ENCODE assay signal across 20 mouse cellular contexts in the genomic region with DNA sequence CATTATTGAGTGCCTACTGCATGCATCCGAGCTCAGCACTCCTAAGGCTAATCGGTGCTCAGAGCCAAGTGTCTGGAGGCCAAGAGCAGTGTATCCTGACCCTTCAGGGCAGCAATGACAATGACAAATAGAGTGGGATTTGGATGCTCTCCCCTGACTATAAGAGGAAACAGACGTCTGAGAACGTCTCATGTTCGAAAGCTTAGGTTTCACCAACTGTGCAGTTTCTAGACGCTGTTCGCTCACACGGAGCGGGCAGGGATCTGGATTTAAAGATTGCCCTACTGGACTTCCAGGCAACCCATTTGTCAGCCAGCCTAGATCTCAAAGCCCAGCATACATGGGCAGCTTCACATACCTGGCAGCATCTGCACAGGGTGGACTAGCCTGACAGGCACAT. TPM values are rescaled to one million over a fixed set of nuclear protein-coding genes. Genes with fewer than 3 reads are reported as not detected.
DNase-seq lines count a peak whose midpoint lies in the region; ATAC-seq lines count a peak whose summit lies in the region.
"Had no signal": no experiment of that assay in that cellular context is flagged by ENCODE, and none has a peak within 500 bp of the region (broad histone marks: within the 10 kb centered on the region; RNA-seq: fewer than 3 reads in every experiment).

No protein-coding gene starts in this region.

- peak overlapping the region; percentile 84 for H3K27ac ChIP-seq in heart, embryonic 10.5 days
- H3K27ac ChIP-seq in kidney, embryonic 16.5 days (ENCODE audit: low read length): 0 out of 2 replicates have a peak overlapping the region, but pooled peaks have one; percentile 92
- H3K27ac ChIP-seq in brown adipose tissue, adult 24 weeks (replicated peaks; ENCODE audit: low read depth, low read length): peak overlapping the region; percentile 85; the same call in 1 of the 2 replicates
- peak overlapping the region; percentile 98 for H3K27ac ChIP-seq in limb, embryonic 13.5 days
- H3K27ac ChIP-seq: hindbrain, embryonic 14.5 days; liver, embryonic 13.5 days had no signal

- no peak overlapping the region for H3K4me3 ChIP-seq in heart, embryonic 10.5 days
- no peak overlapping the region for H3K4me3 ChIP-seq in kidney, embryonic 16.5 days (ENCODE audit: low read length)
- H3K4me3 ChIP-seq in brown adipose tissue, adult 24 weeks (ENCODE audit: insufficient read depth, low read depth, low read length): no peak overlapping the region
- H3K4me3 ChIP-seq in limb, embryonic 13.5 days: no peak overlapping the region
- H3K4me3 ChIP-seq: liver, embryonic 13.5 days had no signal

- H3K27me3 ChIP-seq in heart, embryonic 10.5 days (ENCODE audit: insufficient read depth, poor library complexity, severe bottlenecking): no peaks in the 10 kb centered on the region
- H3K27me3 ChIP-seq in kidney, embryonic 16.5 days (ENCODE audit: insufficient read depth, low read length): no peaks in the 10 kb centered on the region
- H3K27me3 ChIP-seq in limb, embryonic 13.5 days: no peaks in the 10 kb centered on the region
- H3K27me3 ChIP-seq: liver, embryonic 13.5 days had no signal

- 77% methylated on average over 9 of the region's 9 CpGs for WGBS in heart, embryonic 10.5 days
- 55% methylated on average over 9 of the region's 9 CpGs for WGBS in kidney, embryonic 16.5 days
- 59% methylated on average over 9 of the region's 9 CpGs for WGBS in limb, embryonic 13.5 days

- no peak overlapping the region for H3K9ac ChIP-seq in kidney, embryonic 16.5 days (replicated peaks; ENCODE audit: low read length)
- no peak overlapping the region for H3K9ac ChIP-seq in limb, embryonic 13.5 days
- H3K9ac ChIP-seq: hindbrain, embryonic 14.5 days; liver, embryonic 13.5 days had no signal

- H3K4me1 ChIP-seq in heart, embryonic 10.5 days: peaks cover 59% of the 10 kb centered on the region
- peaks cover 31% of the 10 kb centered on the region for H3K4me1 ChIP-seq in kidney, embryonic 16.5 days (ENCODE audit: insufficient read depth, low read length)
- H3K4me1 ChIP-seq in brown adipose tissue, adult 24 weeks (ENCODE audit: control insufficient read depth, insufficient read depth, insufficient read length, low read length): peaks cover 15% of the 10 kb centered on the region
- peaks cover 41% of the 10 kb centered on the region for H3K4me1 ChIP-seq in limb, embryonic 13.5 days

- DNase-seq in heart, embryonic 10.5 days (ENCODE audit: low spot score): no peak
- DNase-seq in heart, postnatal 4 days: no peak
- no peak for DNase-seq in kidney, postnatal 36 days
- DNase-seq in frontal cortex, postnatal 10 days (ENCODE audit: low spot score in 2 of 2): no peak
- DNase-seq in urinary bladder, adult 2 months (ENCODE audit: low spot score): no peak
- DNase-seq: adrenal gland, postnatal 25 days; cerebellum, adult 11 months; kidney, postnatal 10 days; layer of hippocampus, postnatal 36 days; liver, embryonic 13.5 days; right cerebral cortex, postnatal 14 days; thymus, postnatal 14 days had no signal

- no peak for ATAC-seq in kidney, embryonic 16.5 days (ENCODE audit: low FRiP score, low TSS enrichment)
- ATAC-seq in limb, embryonic 13.5 days (ENCODE audit: low FRiP score, low read depth): no peak

- H3K36me3 ChIP-seq in heart, embryonic 10.5 days: no peaks in the 10 kb centered on the region
- H3K36me3 ChIP-seq in kidney, embryonic 16.5 days (ENCODE audit: insufficient read depth, low read length): no peaks in the 10 kb centered on the region
- H3K36me3 ChIP-seq in limb, embryonic 13.5 days: no peaks in the 10 kb centered on the region
- H3K36me3 ChIP-seq: G1E; liver, embryonic 13.5 days had no signal

- no peak overlapping the region for H3K4me2 ChIP-seq in kidney, embryonic 16.5 days (replicated peaks; ENCODE audit: low read depth, low read length)
- H3K4me2 ChIP-seq in limb, embryonic 13.5 days (replicated peaks): no peak overlapping the region
- H3K4me2 ChIP-seq: hindbrain, embryonic 14.5 days; liver, embryonic 13.5 days had no signal

- no peaks in the 10 kb centered on the region for H3K9me3 ChIP-seq in heart, embryonic 10.5 days
- no peaks in the 10 kb centered on the region for H3K9me3 ChIP-seq in kidney, embryonic 16.5 days (ENCODE audit: low read length)
- H3K9me3 ChIP-seq in limb, embryonic 13.5 days: no peaks in the 10 kb centered on the region
- H3K9me3 ChIP-seq: G1E; liver, embryonic 13.5 days had no signal

RNA-seq across cellular contexts. Expression of gene Ppp1r3c, which starts 49.4 kb away (rescaled TPM):
- polyA plus RNA-seq in heart, embryonic 10.5 days (2016; fragmentation: Nextera tagmentation; extraction: Ambion mirVana): 31.3 and 46.9 TPM in 2 replicates
- 100 to 1,000 TPM in 1 of 2 experiments, 10 to 100 TPM in 1; 80.2 to 102 TPM for total RNA-seq in heart, postnatal 4 days (2021)
- polyA plus RNA-seq in kidney, embryonic 16.5 days (2015; fragmentation: Nextera tagmentation; extraction: Ambion mirVana): 22.1 and 24.5 TPM in 2 replicates
- 88.4 and 124 TPM in 2 replicates for polyA plus RNA-seq in brown adipose tissue, adult 24 weeks (2012; ENCODE audit: insufficient read depth, insufficient read length, missing spikeins)
- 8.9 and 11.4 TPM in 2 replicates for polyA plus RNA-seq in limb, embryonic 13.5 days (2015; fragmentation: Nextera tagmentation; extraction: Ambion mirVana)
- 10.6 and 14.3 TPM in 2 replicates for polyA plus RNA-seq in urinary bladder, adult 2 months (2012; rRNA removed)
- total RNA-seq: common myeloid progenitor, adult 5-6 weeks; megakaryocyte-erythroid progenitor cell, adult 5-6 weeks had no signal
- polyA plus RNA-seq: C2C12, G1E had no signal
